Mouse (Mus musculus): ENCODE results near the gene Il6st. TPM values are rescaled to one million over a fixed set of nuclear protein-coding genes. Genes with fewer than 3 reads are reported as not detected.

Gene Il6st
- polyA plus RNA-seq, 1 experiment from 2014 or later: 4.3 TPM

DNA sequence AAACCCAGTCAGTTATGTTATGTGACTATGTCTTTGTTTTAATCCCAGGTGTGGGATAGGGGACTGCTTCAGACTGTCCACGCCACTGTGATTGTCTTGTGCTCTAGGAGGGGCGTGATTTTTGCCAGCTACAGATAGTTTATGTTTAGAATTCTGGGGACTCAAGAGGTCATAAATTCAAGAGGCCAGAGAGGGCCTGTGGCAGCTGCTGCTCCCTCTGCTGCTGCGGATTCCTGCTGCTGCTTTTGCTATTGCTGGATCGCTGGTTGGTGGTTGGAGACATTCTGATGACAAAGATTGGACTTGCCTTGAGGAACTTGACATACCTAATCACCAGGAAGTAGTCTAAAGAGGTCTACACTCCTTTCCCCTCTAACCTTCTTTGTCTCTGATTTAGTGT lies 72.7 kb downstream of the Il6st start:
- no peak overlapping the region for H3K27ac ChIP-seq
- H3K4me1 ChIP-seq (replicated peaks): peaks cover 11% of the 10 kb centered on the region; the same call in 1 of the 2 replicates
- no peaks in the 10 kb centered on the region for H3K36me3 ChIP-seq
- WGBS (ENCODE audit: insufficient replicate concordance): 50% methylated on average over 4 of the region's 4 CpGs
- no peaks in the 10 kb centered on the region for H3K9me3 ChIP-seq (replicated peaks)
- H3K9ac ChIP-seq: no peak overlapping the region
- H3K4me3 ChIP-seq (replicated peaks): no peak overlapping the region
- DNase-seq (no peak), ATAC-seq (ENCODE audit: low read depth) (no peak)
- H3K4me2 ChIP-seq: no peak overlapping the region
- no peaks in the 10 kb centered on the region for H3K27me3 ChIP-seq

GRCm38 (mm10) chr13:112537065-112537464 lies 73.2 kb downstream of the Il6st start:
- H3K4me1 ChIP-seq (replicated peaks): peaks cover 14% of the 10 kb centered on the region; the same call in 1 of the 2 replicates
- H3K4me2 ChIP-seq: no peak overlapping the region
- DNase-seq (no peak), ATAC-seq (ENCODE audit: low read depth) (no peak)
- no peak overlapping the region for H3K9ac ChIP-seq
- WGBS (ENCODE audit: insufficient replicate concordance): 68% methylated on average over 7 of the region's 7 CpGs
- H3K27ac ChIP-seq: no peak overlapping the region
- no peaks in the 10 kb centered on the region for H3K36me3 ChIP-seq
- H3K4me3 ChIP-seq (replicated peaks): no peak overlapping the region
- no peaks in the 10 kb centered on the region for H3K27me3 ChIP-seq
- H3K9me3 ChIP-seq (replicated peaks): no peaks in the 10 kb centered on the region

DNA sequence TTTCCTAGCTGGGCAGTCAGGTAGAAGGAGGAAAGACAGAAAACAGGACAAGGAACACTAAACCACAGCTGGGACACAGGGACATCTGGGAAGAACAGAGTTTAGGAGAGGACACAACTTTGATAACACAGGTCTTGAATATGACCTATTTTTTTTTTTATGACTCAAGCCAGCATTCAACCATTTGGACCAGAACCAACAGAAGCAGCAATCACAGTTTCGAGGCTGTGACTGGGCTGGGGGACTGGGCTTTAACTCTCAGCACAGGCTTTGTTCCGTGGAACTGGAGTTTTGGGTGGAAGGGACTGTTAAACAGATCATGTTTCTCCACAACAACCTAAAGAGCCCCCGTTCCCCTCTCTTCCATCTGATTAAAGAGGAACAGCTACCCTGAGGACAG lies 76.7 kb downstream of the Il6st start:
- H3K27ac ChIP-seq: no peak overlapping the region
- 55% methylated on average over 3 of the region's 3 CpGs for WGBS (ENCODE audit: insufficient replicate concordance)
- peaks cover 14% of the 10 kb centered on the region; the same call in 1 of the 2 replicates for H3K4me1 ChIP-seq (replicated peaks)
- H3K9me3 ChIP-seq (replicated peaks): no peaks in the 10 kb centered on the region
- peak overlapping the region; percentile 29; the same call in 1 of the 2 replicates for H3K4me2 ChIP-seq
- no peak overlapping the region for H3K4me3 ChIP-seq (replicated peaks)
- ATAC-seq (ENCODE audit: low read depth) (no peak), DNase-seq (no peak)
- no peaks in the 10 kb centered on the region; the same call in 1 of the 2 replicates for H3K27me3 ChIP-seq
- H3K9ac ChIP-seq: no peak overlapping the region
- H3K36me3 ChIP-seq: no peaks in the 10 kb centered on the region

DNA sequence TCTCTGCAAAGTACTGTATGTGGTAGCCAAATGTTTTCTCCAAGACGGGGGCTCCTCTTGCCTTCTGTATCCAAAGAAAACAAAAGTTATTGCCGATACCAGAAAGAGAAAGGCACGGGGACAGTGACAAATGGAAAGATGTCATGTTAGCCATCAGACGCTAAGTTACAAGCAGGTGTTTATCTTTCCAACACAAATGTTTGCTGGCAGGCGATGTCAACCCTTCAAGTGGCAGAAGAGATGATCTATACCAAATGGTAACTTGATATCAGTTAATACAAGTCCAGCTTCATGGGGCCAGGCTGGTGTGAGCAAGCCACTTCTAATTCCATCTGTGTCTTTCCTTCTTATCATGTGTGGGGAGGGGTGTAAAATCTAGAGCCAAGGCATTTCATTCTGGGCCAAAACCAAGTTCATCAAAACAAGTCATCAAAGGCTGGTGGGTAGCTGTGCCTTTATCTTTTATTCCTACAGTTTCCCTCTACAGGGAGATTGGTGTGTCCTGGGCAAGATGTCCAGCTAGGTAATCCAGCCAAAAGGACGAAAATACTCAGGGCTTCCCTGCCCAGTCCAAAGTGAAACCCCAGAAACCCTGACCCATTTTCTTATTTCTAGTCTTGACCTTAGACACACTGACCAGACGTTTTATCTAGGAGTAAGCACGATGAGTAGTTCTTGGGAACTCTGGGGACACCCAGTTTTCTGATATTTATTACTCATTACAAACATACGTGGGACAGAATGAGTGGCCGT lies 77.5 kb downstream of the Il6st start:
- WGBS (ENCODE audit: insufficient replicate concordance): 47% methylated on average over 10 of the region's 10 CpGs
- H3K9ac ChIP-seq: no peak overlapping the region
- no peaks in the 10 kb centered on the region for H3K36me3 ChIP-seq
- ATAC-seq (ENCODE audit: low read depth): peak; percentile 81
- no peaks in the 10 kb centered on the region for H3K9me3 ChIP-seq (replicated peaks)
- H3K4me2 ChIP-seq: peak overlapping the region; percentile 29; the same call in 1 of the 2 replicates
- no peak for DNase-seq
- no peaks in the 10 kb centered on the region; the same call in 1 of the 2 replicates for H3K27me3 ChIP-seq
- no peak overlapping the region for H3K4me3 ChIP-seq (replicated peaks)
- H3K27ac ChIP-seq: 0 out of 2 replicates have a peak overlapping the region, but pooled peaks have one; percentile 18
- H3K4me1 ChIP-seq (replicated peaks): peaks cover 14% of the 10 kb centered on the region; the same call in 1 of the 2 replicates

DNA sequence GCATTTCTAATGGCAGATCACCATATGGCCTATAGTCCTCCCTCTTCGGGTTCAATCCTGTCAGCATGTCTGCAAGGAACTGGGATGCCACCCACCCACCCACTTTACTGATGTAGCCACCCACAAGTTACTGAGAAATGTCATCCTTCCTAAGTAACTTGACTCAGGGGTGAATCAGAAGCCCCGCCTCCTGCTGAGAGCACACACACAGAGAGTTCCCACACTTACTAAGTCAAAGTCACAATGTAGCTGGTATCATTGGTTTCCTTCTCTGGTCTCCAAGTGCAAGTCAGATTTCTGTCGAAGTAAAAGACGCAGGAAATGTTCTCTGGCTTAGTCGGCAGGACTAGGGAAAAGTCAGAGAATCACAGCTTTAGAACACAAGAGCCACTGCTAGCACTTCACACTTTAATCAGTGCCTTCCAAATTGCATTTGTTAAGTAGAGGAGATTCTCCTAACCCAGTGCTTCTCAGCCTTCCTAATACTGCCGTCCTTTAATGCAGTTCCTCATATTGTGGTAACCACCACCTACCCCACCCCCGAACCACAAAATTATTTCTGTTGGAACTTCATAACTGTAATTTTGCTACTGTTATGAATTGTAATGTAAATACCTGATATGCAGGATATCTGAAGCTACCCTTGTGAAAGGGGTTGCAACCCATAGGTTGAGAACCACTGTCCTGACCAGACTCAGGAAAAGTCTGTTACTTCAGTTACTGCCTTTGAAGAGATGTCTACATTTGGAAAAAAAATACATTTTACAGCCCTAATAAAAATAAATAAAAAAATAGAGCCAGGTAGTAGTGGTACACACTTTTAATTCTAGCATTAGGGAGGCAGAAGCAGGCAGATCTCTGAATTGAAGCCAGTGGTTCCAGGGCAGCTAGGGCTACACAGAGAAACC lies 88.0 kb downstream of the Il6st start:
- DNase-seq (no peak), ATAC-seq (ENCODE audit: low read depth) (no peak)
- H3K4me1 ChIP-seq (replicated peaks): no peaks in the 10 kb centered on the region
- no peak overlapping the region for H3K9ac ChIP-seq
- no peaks in the 10 kb centered on the region for H3K27me3 ChIP-seq
- no peaks in the 10 kb centered on the region for H3K36me3 ChIP-seq
- H3K9me3 ChIP-seq (replicated peaks): no peaks in the 10 kb centered on the region
- no peak overlapping the region for H3K27ac ChIP-seq
- H3K4me3 ChIP-seq (replicated peaks): no peak overlapping the region
- no peak overlapping the region for H3K4me2 ChIP-seq
- WGBS (ENCODE audit: insufficient replicate concordance): 49% methylated on average over 7 of the region's 7 CpGs

GRCm38 (mm10) chr13:112553304-112553703 lies 89.4 kb downstream of the Il6st start:
- no peaks in the 10 kb centered on the region for H3K9me3 ChIP-seq (replicated peaks)

GRCm38 (mm10) chr13:112556501-112556900 lies 92.6 kb downstream of the Il6st start:
- 30% methylated on average over 2 of the region's 2 CpGs for WGBS (ENCODE audit: insufficient replicate concordance)
- no peak overlapping the region for H3K4me2 ChIP-seq

More at GRCm38 (mm10) chr13:112553304-112553703, 89.4 kb downstream of the Il6st start:
- H3K36me3 ChIP-seq: no peaks in the 10 kb centered on the region
- no peaks in the 10 kb centered on the region for H3K4me1 ChIP-seq (replicated peaks)
- H3K27ac ChIP-seq: no peak overlapping the region
- no peaks in the 10 kb centered on the region for H3K27me3 ChIP-seq
- ATAC-seq (ENCODE audit: low read depth): no peak
- H3K9ac ChIP-seq: no peak overlapping the region
- 81% methylated on average over 5 of the region's 5 CpGs for WGBS (ENCODE audit: insufficient replicate concordance)
- DNase-seq: no peak
- no peak overlapping the region for H3K4me2 ChIP-seq
- no peak overlapping the region for H3K4me3 ChIP-seq (replicated peaks)

More at GRCm38 (mm10) chr13:112556501-112556900, 92.6 kb downstream of the Il6st start:
- H3K4me3 ChIP-seq (replicated peaks): no peak overlapping the region
- no peaks in the 10 kb centered on the region for H3K4me1 ChIP-seq (replicated peaks)
- H3K27ac ChIP-seq: no peak overlapping the region
- H3K9me3 ChIP-seq (replicated peaks): no peaks in the 10 kb centered on the region
- ATAC-seq (ENCODE audit: low read depth) (no peak), DNase-seq (no peak)
- H3K9ac ChIP-seq: no peak overlapping the region
- H3K36me3 ChIP-seq: no peaks in the 10 kb centered on the region
- H3K27me3 ChIP-seq: no peaks in the 10 kb centered on the region

Other genes with a start within 250 kb of the Il6st start
- gene Ankrd55, start 175.6 kb upstream of the Il6st start, polyA plus RNA-seq (2015; fragmentation: Nextera tagmentation; extraction: Ambion mirVana): 0.09 and 0.17 TPM in 2 replicates
- 0.06 and 0.12 TPM in 2 replicates for gene Il31ra, start 130.3 kb downstream of the Il6st start, polyA plus RNA-seq (2015; fragmentation: Nextera tagmentation; extraction: Ambion mirVana)
- gene Ddx4, start 188.4 kb downstream of the Il6st start, polyA plus RNA-seq (2015; fragmentation: Nextera tagmentation; extraction: Ambion mirVana): 0.20 and 0.27 TPM in 2 replicates
- 10.3 and 10.9 TPM in 2 replicates for gene Slc38a9, start 196.7 kb downstream of the Il6st start, polyA plus RNA-seq (2015; fragmentation: Nextera tagmentation; extraction: Ambion mirVana)